Mouse (Mus musculus): ENCODE data around the gene Csk. TPM values are rescaled to one million over a fixed set of nuclear protein-coding genes. Genes with fewer than 3 reads are reported as not detected.

Gene Csk
- polyA plus RNA-seq, 1 experiment, result 30.7 TPM

DNA sequence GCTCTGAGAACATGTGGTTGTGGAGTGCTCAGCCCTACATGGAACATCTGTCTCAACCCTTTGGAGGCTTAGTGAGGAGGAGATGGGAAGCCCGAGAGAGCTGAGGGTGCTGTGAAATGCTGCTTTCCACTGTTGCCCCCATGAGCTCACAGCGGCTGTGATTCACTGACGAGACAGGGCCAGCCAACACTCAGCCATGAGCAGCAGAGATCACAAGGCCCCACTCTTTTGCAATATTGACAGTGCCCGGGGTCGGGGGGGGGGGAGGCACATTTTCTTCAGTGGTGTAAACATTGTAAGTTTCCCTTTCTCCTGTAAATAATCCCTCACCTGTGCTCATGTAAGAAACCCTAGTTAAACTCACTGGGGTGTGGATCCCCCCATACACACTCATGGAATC, 18.1 kb upstream of the Csk start:
- Histone ChIP-seq H3K36me3 (ENCODE audit: control insufficient read depth, insufficient read depth, low read length, poor library complexity, severe bottlenecking) (no peaks in the 10 kb centered on the region), H3K27me3 (ENCODE audit: control insufficient read depth, insufficient read depth, low read length, poor library complexity, severe bottlenecking) (no peaks in the 10 kb centered on the region), H3K27ac (ENCODE audit: insufficient read depth, low read length) (no peak overlapping the region), H3K4me1 (ENCODE audit: control insufficient read depth, insufficient read depth, low read length) (no peaks in the 10 kb centered on the region), H3K9me3 (replicated peaks; ENCODE audit: control insufficient read depth, insufficient read depth, low read length, poor library complexity, severe bottlenecking) (no peaks in the 10 kb centered on the region), H3K9ac (ENCODE audit: low read depth, poor library complexity, severe bottlenecking) (no peak overlapping the region), H3K4me3 (ENCODE audit: low read depth, low read length) (no peak overlapping the region)
- no peak for TF ChIP-seq EP300 (IDR thresholded peaks at IDR 0.05; ENCODE audit: insufficient read depth, low read depth, low read length)
- no peak for TF ChIP-seq CTCF (IDR thresholded peaks at IDR 0.05; ENCODE audit: low read depth, low read length)

DNA sequence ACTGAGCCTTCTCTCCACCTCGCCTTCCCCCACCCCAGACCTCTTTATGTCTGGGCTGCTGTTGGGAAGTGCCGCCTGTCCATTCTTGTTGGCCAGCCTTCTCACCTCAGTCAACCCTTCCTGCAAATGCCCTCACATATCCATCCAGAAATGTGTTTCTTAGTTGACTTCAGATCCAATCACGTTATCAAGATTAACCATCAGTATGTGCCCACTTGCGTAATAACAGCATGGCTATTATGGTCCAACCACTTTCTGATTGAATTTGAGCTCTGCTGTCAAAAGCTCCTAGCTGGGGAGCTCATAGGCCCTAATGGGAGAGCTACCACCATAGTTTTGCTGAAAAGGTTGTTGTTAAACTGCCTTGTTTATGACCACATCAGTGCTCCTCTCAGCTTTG, 17.6 kb upstream of the Csk start:
- no peaks in the 10 kb centered on the region for H3K4me1 ChIP-seq (ENCODE audit: control insufficient read depth, insufficient read depth, low read length)
- no peak overlapping the region for H3K4me3 ChIP-seq (ENCODE audit: low read depth, low read length)
- H3K9me3 ChIP-seq (replicated peaks; ENCODE audit: control insufficient read depth, insufficient read depth, low read length, poor library complexity, severe bottlenecking), result no peaks in the 10 kb centered on the region
- no peak for TF ChIP-seq POLR2A (IDR thresholded peaks at IDR 0.05; ENCODE audit: insufficient read depth, low read length)
- no peak overlapping the region for H3K9ac ChIP-seq (ENCODE audit: low read depth, poor library complexity, severe bottlenecking)
- H3K27me3 ChIP-seq (ENCODE audit: control insufficient read depth, insufficient read depth, low read length, poor library complexity, severe bottlenecking), result no peaks in the 10 kb centered on the region
- no peak overlapping the region for H3K27ac ChIP-seq (ENCODE audit: insufficient read depth, low read length)
- H3K36me3 ChIP-seq (ENCODE audit: control insufficient read depth, insufficient read depth, low read length, poor library complexity, severe bottlenecking), result no peaks in the 10 kb centered on the region

DNA sequence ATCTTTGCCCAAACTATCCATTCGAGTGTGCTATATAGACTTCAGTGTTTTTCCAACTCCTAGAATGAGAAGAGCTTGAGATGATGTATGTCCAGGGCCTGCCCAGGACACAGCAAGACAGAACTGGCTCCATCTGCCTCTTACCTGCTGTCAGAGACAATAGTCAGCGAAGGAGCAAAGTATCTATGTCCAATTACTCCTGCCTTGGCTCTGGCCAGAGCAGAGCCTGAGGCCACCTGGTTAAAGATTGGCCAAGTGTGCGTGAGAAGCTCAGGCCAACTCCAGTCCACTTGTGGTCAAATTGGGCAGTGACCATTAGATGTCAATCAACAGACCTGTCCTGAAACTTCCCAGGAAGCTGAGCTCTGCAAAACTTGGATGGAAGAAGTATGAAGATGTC, 16.1 kb upstream of the Csk start:
- H3K4me3 ChIP-seq (ENCODE audit: low read depth, low read length), result no peak overlapping the region
- H3K36me3 ChIP-seq (ENCODE audit: control insufficient read depth, insufficient read depth, low read length, poor library complexity, severe bottlenecking), result no peaks in the 10 kb centered on the region
- no peaks in the 10 kb centered on the region for H3K4me1 ChIP-seq (ENCODE audit: control insufficient read depth, insufficient read depth, low read length)
- H3K9me3 ChIP-seq (replicated peaks; ENCODE audit: control insufficient read depth, insufficient read depth, low read length, poor library complexity, severe bottlenecking), result no peaks in the 10 kb centered on the region
- TF ChIP-seq CTCF (IDR thresholded peaks at IDR 0.05; ENCODE audit: low read depth, low read length) (no peak), EP300 (IDR thresholded peaks at IDR 0.05; ENCODE audit: insufficient read depth, low read depth, low read length) (no peak), POLR2A (IDR thresholded peaks at IDR 0.05; ENCODE audit: insufficient read depth, low read length) (no peak)
- no peaks in the 10 kb centered on the region for H3K27me3 ChIP-seq (ENCODE audit: control insufficient read depth, insufficient read depth, low read length, poor library complexity, severe bottlenecking)
- no peak overlapping the region for H3K27ac ChIP-seq (ENCODE audit: insufficient read depth, low read length)
- H3K9ac ChIP-seq (ENCODE audit: low read depth, poor library complexity, severe bottlenecking), result no peak overlapping the region

DNA sequence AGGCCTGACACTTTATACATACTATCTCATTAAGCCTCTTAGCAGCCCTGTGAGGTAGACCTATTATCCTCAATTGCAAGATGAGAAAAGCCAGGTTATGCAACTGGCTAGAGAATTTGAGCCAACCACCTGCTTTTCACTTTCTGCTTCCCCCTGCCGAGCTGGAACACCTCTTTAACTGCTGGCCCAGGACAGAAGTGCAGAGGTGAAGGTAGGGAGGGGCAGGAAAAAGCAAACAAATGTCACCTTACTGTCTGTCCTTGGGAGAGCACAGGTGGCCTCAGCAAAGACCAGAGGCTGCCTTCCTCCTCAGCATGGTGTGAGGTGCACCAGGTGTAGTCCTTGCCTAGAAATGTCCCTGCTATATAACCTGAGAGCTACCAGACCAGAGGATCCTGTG, 14.8 kb upstream of the Csk start:
- Histone ChIP-seq H3K36me3 (ENCODE audit: control insufficient read depth, insufficient read depth, low read length, poor library complexity, severe bottlenecking) (no peaks in the 10 kb centered on the region), H3K9ac (ENCODE audit: low read depth, poor library complexity, severe bottlenecking) (no peak overlapping the region), H3K9me3 (replicated peaks; ENCODE audit: control insufficient read depth, insufficient read depth, low read length, poor library complexity, severe bottlenecking) (no peaks in the 10 kb centered on the region), H3K27me3 (ENCODE audit: control insufficient read depth, insufficient read depth, low read length, poor library complexity, severe bottlenecking) (no peaks in the 10 kb centered on the region), H3K4me1 (ENCODE audit: control insufficient read depth, insufficient read depth, low read length) (no peaks in the 10 kb centered on the region), H3K4me3 (ENCODE audit: low read depth, low read length) (no peak overlapping the region), H3K27ac (ENCODE audit: insufficient read depth, low read length) (no peak overlapping the region)
- TF ChIP-seq EP300 (IDR thresholded peaks at IDR 0.05; ENCODE audit: insufficient read depth, low read depth, low read length), result no peak
- TF ChIP-seq POLR2A (IDR thresholded peaks at IDR 0.05; ENCODE audit: insufficient read depth, low read length), result no peak
- no peak for TF ChIP-seq CTCF (IDR thresholded peaks at IDR 0.05; ENCODE audit: low read depth, low read length)

DNA sequence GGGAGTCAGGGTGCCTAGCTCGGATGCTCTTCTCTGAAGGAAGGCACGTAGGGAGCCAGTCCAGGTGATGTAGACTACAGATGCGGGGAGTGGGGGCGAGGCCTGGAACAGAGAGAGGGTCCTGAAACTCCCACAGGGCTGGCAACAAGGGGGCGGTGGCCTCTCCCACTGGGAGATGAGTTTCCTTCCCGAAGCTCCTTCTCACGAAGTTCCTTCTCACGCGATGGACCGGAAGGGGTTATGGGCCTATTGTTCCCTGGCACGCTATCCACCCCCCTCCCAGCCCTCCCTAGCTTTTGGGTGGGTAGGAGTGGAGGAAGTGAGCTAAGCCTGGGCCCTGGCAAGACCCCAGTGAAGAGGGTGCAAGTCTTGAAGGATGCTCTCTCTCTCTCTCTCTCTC, 14.4 kb upstream of the Csk start:
- Histone ChIP-seq H3K4me1 (ENCODE audit: control insufficient read depth, insufficient read depth, low read length) (no peaks in the 10 kb centered on the region), H3K4me3 (ENCODE audit: low read depth, low read length) (no peak overlapping the region), H3K27ac (ENCODE audit: insufficient read depth, low read length) (no peak overlapping the region), H3K9ac (ENCODE audit: low read depth, poor library complexity, severe bottlenecking) (no peak overlapping the region), H3K9me3 (replicated peaks; ENCODE audit: control insufficient read depth, insufficient read depth, low read length, poor library complexity, severe bottlenecking) (no peaks in the 10 kb centered on the region), H3K27me3 (ENCODE audit: control insufficient read depth, insufficient read depth, low read length, poor library complexity, severe bottlenecking) (no peaks in the 10 kb centered on the region), H3K36me3 (ENCODE audit: control insufficient read depth, insufficient read depth, low read length, poor library complexity, severe bottlenecking) (no peaks in the 10 kb centered on the region)
- TF ChIP-seq CTCF (IDR thresholded peaks at IDR 0.05; ENCODE audit: low read depth, low read length) (no peak), EP300 (IDR thresholded peaks at IDR 0.05; ENCODE audit: insufficient read depth, low read depth, low read length) (no peak), POLR2A (IDR thresholded peaks at IDR 0.05; ENCODE audit: insufficient read depth, low read length) (no peak)

DNA sequence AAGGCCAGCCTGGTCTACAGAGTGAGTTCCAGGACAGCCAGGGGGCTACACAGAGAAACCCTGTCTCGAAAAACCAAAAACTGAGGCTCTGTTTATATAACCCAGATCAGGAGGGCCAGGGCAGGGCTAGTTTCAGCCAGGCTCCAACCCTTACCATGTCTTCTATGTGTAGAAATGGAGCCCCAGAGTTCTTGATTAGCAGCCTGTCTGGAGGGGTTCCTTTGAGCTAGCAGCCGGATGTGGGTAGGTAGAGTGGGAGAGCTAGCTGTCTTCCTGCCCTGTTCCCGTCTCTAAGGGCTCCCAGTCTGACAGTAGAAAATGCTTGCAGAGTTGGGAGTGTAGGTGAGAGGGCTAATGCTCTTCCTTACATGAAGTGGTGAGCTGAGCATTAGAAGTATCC, 13.7 kb upstream of the Csk start:
- no peaks in the 10 kb centered on the region for H3K9me3 ChIP-seq (replicated peaks; ENCODE audit: control insufficient read depth, insufficient read depth, low read length, poor library complexity, severe bottlenecking)
- no peak overlapping the region for H3K4me3 ChIP-seq (ENCODE audit: low read depth, low read length)
- no peaks in the 10 kb centered on the region for H3K4me1 ChIP-seq (ENCODE audit: control insufficient read depth, insufficient read depth, low read length)
- H3K27me3 ChIP-seq (ENCODE audit: control insufficient read depth, insufficient read depth, low read length, poor library complexity, severe bottlenecking), result no peaks in the 10 kb centered on the region
- no peaks in the 10 kb centered on the region for H3K36me3 ChIP-seq (ENCODE audit: control insufficient read depth, insufficient read depth, low read length, poor library complexity, severe bottlenecking)
- H3K27ac ChIP-seq (ENCODE audit: insufficient read depth, low read length), result no peak overlapping the region
- TF ChIP-seq CTCF (IDR thresholded peaks at IDR 0.05; ENCODE audit: low read depth, low read length) (no peak), POLR2A (IDR thresholded peaks at IDR 0.05; ENCODE audit: insufficient read depth, low read length) (no peak), EP300 (IDR thresholded peaks at IDR 0.05; ENCODE audit: insufficient read depth, low read depth, low read length) (no peak)
- H3K9ac ChIP-seq (ENCODE audit: low read depth, poor library complexity, severe bottlenecking), result no peak overlapping the region

Measured in ES-Bruce4 (cell line).